Mouse (Mus musculus): ENCODE measurements around the gene Trhde. TPM values are rescaled to one million over a fixed set of nuclear protein-coding genes. Genes with fewer than 3 reads are reported as not detected.
A peak's percentile ranks its signal among the peaks of the same experiment; 100 is the strongest.

The Trhde gene
- polyA plus RNA-seq, 1 experiment from 2014 or later: 0.12 TPM

GRCm38 (mm10) chr10:114725591-114725990, 76.5 kb downstream of the Trhde start:
- Histone ChIP-seq H3K4me3 (replicated peaks; ENCODE audit: low read depth, low read length) (no peak overlapping the region), H3K9me3 (replicated peaks; ENCODE audit: low read length) (no peaks in the 10 kb centered on the region), H3K27ac (no peak overlapping the region), H3K4me1 (replicated peaks; ENCODE audit: insufficient read depth, low read length) (no peaks in the 10 kb centered on the region), H3K27me3 (ENCODE audit: insufficient read depth, low read length) (no peaks in the 10 kb centered on the region), H3K9ac (ENCODE audit: low read depth, low read length) (no peak overlapping the region), H3K36me3 (ENCODE audit: insufficient read depth, low read length) (no peaks in the 10 kb centered on the region), H3K4me2 (ENCODE audit: low read length) (no peak overlapping the region)
- WGBS: 76% methylated on average over 2 of the region's 2 CpGs
- DNase-seq (ENCODE audit: low spot score) (peak; percentile 2), ATAC-seq (replicated peaks; ENCODE audit: low FRiP score, low read depth) (no peak)
- TF ChIP-seq CTCF (IDR thresholded peaks at IDR 0.05; ENCODE audit: low read depth): peak; percentile 36

- Histone ChIP-seq H3K4me3 (replicated peaks; ENCODE audit: low read depth, low read length) (no peak overlapping the region), H3K27me3 (ENCODE audit: insufficient read depth, low read length) (no peaks in the 10 kb centered on the region), H3K9me3 (replicated peaks; ENCODE audit: low read length) (no peaks in the 10 kb centered on the region), H3K27ac (no peak overlapping the region), H3K4me1 (replicated peaks; ENCODE audit: insufficient read depth, low read length) (no peaks in the 10 kb centered on the region), H3K36me3 (ENCODE audit: insufficient read depth, low read length) (no peaks in the 10 kb centered on the region), H3K9ac (ENCODE audit: low read depth, low read length) (no peak overlapping the region), H3K4me2 (ENCODE audit: low read length) (no peak overlapping the region)
- no peak for TF ChIP-seq CTCF (IDR thresholded peaks at IDR 0.05; ENCODE audit: low read depth)
- no peak for ATAC-seq (replicated peaks; ENCODE audit: low FRiP score, low read depth)
- DNase-seq (ENCODE audit: low spot score): no peak
Measured at GRCm38 (mm10) chr10:114701791-114702190, 100.3 kb downstream of the Trhde start.

- Histone ChIP-seq H3K27ac (no peak overlapping the region), H3K9me3 (replicated peaks; ENCODE audit: low read length) (no peaks in the 10 kb centered on the region), H3K36me3 (ENCODE audit: insufficient read depth, low read length) (no peaks in the 10 kb centered on the region), H3K4me1 (replicated peaks; ENCODE audit: insufficient read depth, low read length) (no peaks in the 10 kb centered on the region), H3K27me3 (ENCODE audit: insufficient read depth, low read length) (no peaks in the 10 kb centered on the region), H3K9ac (ENCODE audit: low read depth, low read length) (no peak overlapping the region), H3K4me2 (ENCODE audit: low read length) (no peak overlapping the region), H3K4me3 (replicated peaks; ENCODE audit: low read depth, low read length) (no peak overlapping the region)
- no peak for DNase-seq (ENCODE audit: low spot score)
- no peak for TF ChIP-seq CTCF (IDR thresholded peaks at IDR 0.05; ENCODE audit: low read depth)
- no peak for ATAC-seq (replicated peaks; ENCODE audit: low FRiP score, low read depth)
- WGBS: 71% methylated on average over 6 of the region's 6 CpGs
Measured at GRCm38 (mm10) chr10:114671791-114672415, 130.2 kb downstream of the Trhde start.

- no peaks in the 10 kb centered on the region for H3K9me3 ChIP-seq (replicated peaks; ENCODE audit: low read length)
- H3K27me3 ChIP-seq (ENCODE audit: insufficient read depth, low read length): no peaks in the 10 kb centered on the region
- no peak overlapping the region for H3K27ac ChIP-seq
- H3K36me3 ChIP-seq (ENCODE audit: insufficient read depth, low read length): no peaks in the 10 kb centered on the region
- no peak for TF ChIP-seq CTCF (IDR thresholded peaks at IDR 0.05; ENCODE audit: low read depth)
- ATAC-seq (replicated peaks; ENCODE audit: low FRiP score, low read depth) (no peak), DNase-seq (ENCODE audit: low spot score) (no peak)
- H3K4me3 ChIP-seq (replicated peaks; ENCODE audit: low read depth, low read length): no peak overlapping the region
- WGBS: 86% methylated on average over 3 of the region's 3 CpGs
- H3K4me1 ChIP-seq (replicated peaks; ENCODE audit: insufficient read depth, low read length): no peaks in the 10 kb centered on the region
- H3K4me2 ChIP-seq (ENCODE audit: low read length): no peak overlapping the region
- no peak overlapping the region for H3K9ac ChIP-seq (ENCODE audit: low read depth, low read length)
Measured at GRCm38 (mm10) chr10:114593046-114593445, 209.1 kb downstream of the Trhde start.

- Histone ChIP-seq H3K4me3 (replicated peaks; ENCODE audit: low read depth, low read length) (no peak overlapping the region), H3K27ac (no peak overlapping the region), H3K9ac (ENCODE audit: low read depth, low read length) (no peak overlapping the region), H3K4me1 (replicated peaks; ENCODE audit: insufficient read depth, low read length) (no peaks in the 10 kb centered on the region), H3K9me3 (replicated peaks; ENCODE audit: low read length) (no peaks in the 10 kb centered on the region), H3K36me3 (ENCODE audit: insufficient read depth, low read length) (no peaks in the 10 kb centered on the region), H3K27me3 (ENCODE audit: insufficient read depth, low read length) (no peaks in the 10 kb centered on the region), H3K4me2 (ENCODE audit: low read length) (no peak overlapping the region)
- TF ChIP-seq CTCF (IDR thresholded peaks at IDR 0.05; ENCODE audit: low read depth): no peak
- no peak for DNase-seq (ENCODE audit: low spot score)
- ATAC-seq (replicated peaks; ENCODE audit: low FRiP score, low read depth): no peak
- 69% methylated on average over 2 of the region's 2 CpGs for WGBS
Measured at GRCm38 (mm10) chr10:114578926-114579325, 223.2 kb downstream of the Trhde start.

GRCm38 (mm10) chr10:114567891-114568290, 234.2 kb downstream of the Trhde start:
- Histone ChIP-seq H3K4me3 (replicated peaks; ENCODE audit: low read depth, low read length) (no peak overlapping the region), H3K9ac (ENCODE audit: low read depth, low read length) (no peak overlapping the region), H3K27me3 (ENCODE audit: insufficient read depth, low read length) (no peaks in the 10 kb centered on the region), H3K4me2 (ENCODE audit: low read length) (no peak overlapping the region), H3K36me3 (ENCODE audit: insufficient read depth, low read length) (no peaks in the 10 kb centered on the region), H3K9me3 (replicated peaks; ENCODE audit: low read length) (no peaks in the 10 kb centered on the region), H3K27ac (no peak overlapping the region), H3K4me1 (replicated peaks; ENCODE audit: insufficient read depth, low read length) (no peaks in the 10 kb centered on the region)
- ATAC-seq (replicated peaks; ENCODE audit: low FRiP score, low read depth) (no peak), DNase-seq (ENCODE audit: low spot score) (no peak)
- TF ChIP-seq CTCF (IDR thresholded peaks at IDR 0.05; ENCODE audit: low read depth): no peak
- WGBS: 85% methylated on average over 1 of the region's 1 CpGs

GRCm38 (mm10) chr10:114509186-114509585, 292.9 kb downstream of the Trhde start:
- 74% methylated on average over 1 of the region's 1 CpGs for whole genome bisulfite sequencing
- Histone ChIP-seq H3K9ac (ENCODE audit: low read depth, low read length) (no peak overlapping the region), H3K27me3 (ENCODE audit: insufficient read depth, low read length) (no peaks in the 10 kb centered on the region), H3K4me1 (replicated peaks; ENCODE audit: insufficient read depth, low read length) (no peaks in the 10 kb centered on the region), H3K27ac (no peak overlapping the region), H3K4me3 (replicated peaks; ENCODE audit: low read depth, low read length) (no peak overlapping the region), H3K36me3 (ENCODE audit: insufficient read depth, low read length) (no peaks in the 10 kb centered on the region), H3K4me2 (ENCODE audit: low read length) (no peak overlapping the region), H3K9me3 (replicated peaks; ENCODE audit: low read length) (no peaks in the 10 kb centered on the region)
- ATAC-seq (replicated peaks; ENCODE audit: low FRiP score, low read depth) (no peak), DNase-seq (ENCODE audit: low spot score) (no peak)
- no peak for TF ChIP-seq CTCF (IDR thresholded peaks at IDR 0.05; ENCODE audit: low read depth)

Data from kidney, postnatal 0 days (tissue).